Mouse (Mus musculus): ENCODE results near the gene Ly6g6f. TPM values are rescaled to one million over a fixed set of nuclear protein-coding genes. Genes with fewer than 3 reads are reported as not detected.

Gene Ly6g6f
- total and polyA plus RNA-seq, 3 experiments = 0.54 to 0.67 TPM; not detected in 1

GRCm38 (mm10) chr17:35048932-35049440, 36.4 kb downstream of the Ly6g6f start:
- no peak for DNase-seq (ENCODE audit: extremely low read depth)
- H3K27ac ChIP-seq (ENCODE audit: insufficient read depth, low read depth) = peak overlapping the region; percentile 68
- in situ Hi-C loops (cut with MboI; ENCODE audit: low pct_ligation_motif_present, low pct_unique_long_range_greater_than_20kb, low sequenced_read_pairs) = no loop called here
- no peak overlapping the region for H3K4me3 ChIP-seq (replicated peaks in 1 of 3; ENCODE audit: low read depth in 2 of 3, low read length in 2 of 3, poor library complexity in 1 of 3)
- H3K4me2 ChIP-seq (ENCODE audit: insufficient read depth, low read depth, poor library complexity, severe bottlenecking) = peak overlapping the region; percentile 59; the same call in 1 of the 2 replicates
- dilution Hi-C loops (cut with MboI; ENCODE audit: extremely low pct_ligation_motif_present, extremely low pct_unique_long_range_greater_than_20kb, low sequenced_read_pairs) = no loop called here
- peaks cover 3% of the 10 kb centered on the region for H3K9me3 ChIP-seq (replicated peaks; ENCODE audit: low read length)
- H3K36me3 ChIP-seq (replicated peaks in 1 of 2; ENCODE audit: control insufficient read depth in 1 of 2, insufficient read depth in 1 of 2, low read length in 1 of 2) = peaks cover 15 to 21% of the 10 kb centered on the region in 2 experiments
- no peaks in the 10 kb centered on the region for H3K27me3 ChIP-seq (replicated peaks)
- peak overlapping the region; percentile 96; the same call in 1 of the 2 replicates for H3K9ac ChIP-seq (ENCODE audit: insufficient read depth, low read depth)
- peaks cover 23% of the 10 kb centered on the region for H3K79me2 ChIP-seq (replicated peaks; ENCODE audit: control insufficient read depth, extremely low read depth, insufficient read depth, poor library complexity, severe bottlenecking)
- peaks cover 6 to 43% of the 10 kb centered on the region in 2 experiments for H3K4me1 ChIP-seq (ENCODE audit: control insufficient read depth in 1 of 2, insufficient read depth in 2 of 2)
- TF ChIP-seq BHLHE40 (IDR thresholded peaks at IDR 0.05; ENCODE audit: low read depth, low read length) = no peak
- no peak for TF ChIP-seq JUND (conservative IDR thresholded peaks at IDR 0.05; ENCODE audit: low read depth, low read length)
- no peak for TF ChIP-seq HCFC1 (IDR thresholded peaks at IDR 0.05; ENCODE audit: low read depth, low read length)
- TF ChIP-seq USF1 (IDR thresholded peaks at IDR 0.05; ENCODE audit: low read depth, low read length) = no peak
- TF ChIP-seq MAX (IDR thresholded peaks at IDR 0.05; ENCODE audit: low read length) = no peak
- no peak for TF ChIP-seq ZNF384 (IDR thresholded peaks at IDR 0.05; ENCODE audit: low read depth, low read length)
- TF ChIP-seq NELFE (IDR thresholded peaks at IDR 0.05; ENCODE audit: low read depth, low read length) = no peak
- TF ChIP-seq POLR2AphosphoS2 (IDR thresholded peaks at IDR 0.05; ENCODE audit: low read depth, low read length) = no peak
- no peak for TF ChIP-seq TCF12 (IDR thresholded peaks at IDR 0.05; ENCODE audit: low read depth, low read length)
- TF ChIP-seq ZC3H11A (IDR thresholded peaks at IDR 0.05; ENCODE audit: low read depth, low read length) = no peak
- no peak for TF ChIP-seq PAX5 (IDR thresholded peaks at IDR 0.05; ENCODE audit: low read length)
- no peak for TF ChIP-seq EP300 (IDR thresholded peaks at IDR 0.05; ENCODE audit: low read length)
- TF ChIP-seq E2F4 (IDR thresholded peaks at IDR 0.05; ENCODE audit: insufficient replicate concordance, low read depth, low read length) = no peak
- no peak for TF ChIP-seq JUN (IDR thresholded peaks at IDR 0.05; ENCODE audit: insufficient read depth, low read depth, low read length)
- TF ChIP-seq ZKSCAN1 (IDR thresholded peaks at IDR 0.05; ENCODE audit: borderline replicate concordance, low read depth, low read length) = no peak
- no peak for TF ChIP-seq IRF4 (IDR thresholded peaks at IDR 0.05; ENCODE audit: low read depth, low read length)
- TF ChIP-seq MYC (IDR thresholded peaks at IDR 0.05; ENCODE audit: low read depth, low read length) = no peak
- no peak for TF ChIP-seq ZMIZ1 (IDR thresholded peaks at IDR 0.05; ENCODE audit: low read depth, low read length)
- TF ChIP-seq MXI1 (IDR thresholded peaks at IDR 0.05; ENCODE audit: low read depth, low read length) = no peak
- TF ChIP-seq CTCF (conservative IDR thresholded peaks at IDR 0.05 in 1 of 2, IDR thresholded peaks at IDR 0.05 in 1 of 2; ENCODE audit: low read depth in 2 of 2, low read length in 2 of 2) = no peak
